Mouse (Mus musculus): ENCODE data around the gene Kcnk7. TPM values are rescaled to one million over a fixed set of nuclear protein-coding genes. Genes with fewer than 3 reads are reported as not detected.
A peak's percentile ranks its signal among the peaks of the same experiment; 100 is the strongest.

Kcnk7 gene
- polyA plus RNA-seq, 1 experiment from 2014 or later, result 0.14 TPM

GRCm38 (mm10) chr19:5740320-5741317 lies 36.5 kb downstream of the Kcnk7 start, which contains the start of gene Ltbp3:
Gene Ltbp3 (plus strand): TSS chr19:5740904.
- WGBS (ENCODE audit: insufficient replicate concordance), result 52% methylated on average over 13 of the region's 14 CpGs
- Histone ChIP-seq H3K27me3 (ENCODE audit: control insufficient read depth, insufficient read depth, low read depth, low read length) (peaks cover 76% of the 10 kb centered on the region), H3K36me3 (ENCODE audit: control insufficient read depth, insufficient read depth) (no peaks in the 10 kb centered on the region), H3K4me1 (ENCODE audit: control insufficient read depth, low read depth, low read length) (no peaks in the 10 kb centered on the region; the same call in 1 of the 2 replicates), H3K4me3 (ENCODE audit: low read depth, low read length) (peak within 1 kb of the TSS; percentile 41), H3K9me3 (replicated peaks; ENCODE audit: control insufficient read depth, low read length) (no peaks in the 10 kb centered on the region), H3K4me2 (ENCODE audit: low read depth, low read length) (peak within 1 kb of the TSS; percentile 53), H3K27ac (ENCODE audit: low read length) (no peak within 1 kb of the TSS), H3K9ac (ENCODE audit: low read depth, low read length) (no peak within 1 kb of the TSS; the same call in 1 of the 2 replicates)
- ATAC-seq (ENCODE audit: low read depth), result no peak

GRCm38 (mm10) chr19:5741641-5742240 lies 37.6 kb downstream of the Kcnk7 start:
- H3K27me3 ChIP-seq (ENCODE audit: control insufficient read depth, insufficient read depth, low read depth, low read length), result peaks cover 85% of the 10 kb centered on the region
- peaks cover 5% of the 10 kb centered on the region for H3K4me1 ChIP-seq (ENCODE audit: control insufficient read depth, low read depth, low read length)
- ATAC-seq (ENCODE audit: low read depth), result 0 out of 2 replicates have a peak, but pooled peaks have one; percentile 20
- H3K27ac ChIP-seq (ENCODE audit: low read length), result no peak overlapping the region
- H3K4me2 ChIP-seq (ENCODE audit: low read depth, low read length), result peak overlapping the region; percentile 53
- peak overlapping the region; percentile 41 for H3K4me3 ChIP-seq (ENCODE audit: low read depth, low read length)
- H3K36me3 ChIP-seq (ENCODE audit: control insufficient read depth, insufficient read depth), result no peaks in the 10 kb centered on the region
- H3K9ac ChIP-seq (ENCODE audit: low read depth, low read length), result peak overlapping the region; percentile 25
- H3K9me3 ChIP-seq (replicated peaks; ENCODE audit: control insufficient read depth, low read length), result no peaks in the 10 kb centered on the region
- under 1% methylated on average over 55 of the region's 55 CpGs for WGBS (ENCODE audit: insufficient replicate concordance)

GRCm38 (mm10) chr19:5742241-5742641 lies 38.1 kb downstream of the Kcnk7 start:
- H3K27ac ChIP-seq (ENCODE audit: low read length), result no peak overlapping the region

GRCm38 (mm10) chr19:5743576-5743975 lies 39.4 kb downstream of the Kcnk7 start:
- 32% methylated on average over 5 of the region's 5 CpGs for WGBS (ENCODE audit: insufficient replicate concordance)
- H3K36me3 ChIP-seq (ENCODE audit: control insufficient read depth, insufficient read depth), result no peaks in the 10 kb centered on the region
- H3K9ac ChIP-seq (ENCODE audit: low read depth, low read length), result no peak overlapping the region
- no peak overlapping the region for H3K4me3 ChIP-seq (ENCODE audit: low read depth, low read length)
- peaks cover 94% of the 10 kb centered on the region for H3K27me3 ChIP-seq (ENCODE audit: control insufficient read depth, insufficient read depth, low read depth, low read length)
- H3K4me1 ChIP-seq (ENCODE audit: control insufficient read depth, low read depth, low read length), result peaks cover 5% of the 10 kb centered on the region
- ATAC-seq (ENCODE audit: low read depth), result no peak
- H3K9me3 ChIP-seq (replicated peaks; ENCODE audit: control insufficient read depth, low read length), result no peaks in the 10 kb centered on the region
- no peak overlapping the region for H3K27ac ChIP-seq (ENCODE audit: low read length)
- no peak overlapping the region for H3K4me2 ChIP-seq (ENCODE audit: low read depth, low read length)

More at GRCm38 (mm10) chr19:5742241-5742641, 38.1 kb downstream of the Kcnk7 start:
- Histone ChIP-seq H3K4me1 (ENCODE audit: control insufficient read depth, low read depth, low read length) (peaks cover 5% of the 10 kb centered on the region), H3K9ac (ENCODE audit: low read depth, low read length) (peak overlapping the region; percentile 25), H3K4me2 (ENCODE audit: low read depth, low read length) (peak overlapping the region; percentile 53), H3K27me3 (ENCODE audit: control insufficient read depth, insufficient read depth, low read depth, low read length) (peaks cover 87% of the 10 kb centered on the region), H3K36me3 (ENCODE audit: control insufficient read depth, insufficient read depth) (no peaks in the 10 kb centered on the region), H3K4me3 (ENCODE audit: low read depth, low read length) (peak overlapping the region; percentile 41), H3K9me3 (replicated peaks; ENCODE audit: control insufficient read depth, low read length) (no peaks in the 10 kb centered on the region)
- no peak for ATAC-seq (ENCODE audit: low read depth)
- WGBS (ENCODE audit: insufficient replicate concordance), result 10% methylated on average over 30 of the region's 32 CpGs

GRCm38 (mm10) chr19:5745756-5746710 lies 41.9 kb downstream of the Kcnk7 start:
- H3K9ac ChIP-seq (ENCODE audit: low read depth, low read length), result no peak overlapping the region
- H3K4me1 ChIP-seq (ENCODE audit: control insufficient read depth, low read depth, low read length), result peaks cover 5% of the 10 kb centered on the region
- 10% methylated on average over 35 of the region's 36 CpGs for WGBS (ENCODE audit: insufficient replicate concordance)
- H3K36me3 ChIP-seq (ENCODE audit: control insufficient read depth, insufficient read depth), result no peaks in the 10 kb centered on the region
- H3K27me3 ChIP-seq (ENCODE audit: control insufficient read depth, insufficient read depth, low read depth, low read length), result peaks cover 96% of the 10 kb centered on the region
- no peak for ATAC-seq (ENCODE audit: low read depth)
- H3K4me3 ChIP-seq (ENCODE audit: low read depth, low read length), result no peak overlapping the region
- H3K27ac ChIP-seq (ENCODE audit: low read length), result no peak overlapping the region
- H3K9me3 ChIP-seq (replicated peaks; ENCODE audit: control insufficient read depth, low read length), result no peaks in the 10 kb centered on the region
- H3K4me2 ChIP-seq (ENCODE audit: low read depth, low read length), result 0 out of 2 replicates have a peak overlapping the region, but pooled peaks have one; percentile 26

GRCm38 (mm10) chr19:5746907-5747363 lies 42.8 kb downstream of the Kcnk7 start:
- ATAC-seq (ENCODE audit: low read depth), result peak; percentile 15; the same call in 1 of the 2 replicates
- Histone ChIP-seq H3K9me3 (replicated peaks; ENCODE audit: control insufficient read depth, low read length) (no peaks in the 10 kb centered on the region), H3K9ac (ENCODE audit: low read depth, low read length) (no peak overlapping the region), H3K27ac (ENCODE audit: low read length) (no peak overlapping the region), H3K36me3 (ENCODE audit: control insufficient read depth, insufficient read depth) (no peaks in the 10 kb centered on the region), H3K4me1 (ENCODE audit: control insufficient read depth, low read depth, low read length) (peaks cover 5% of the 10 kb centered on the region), H3K4me2 (ENCODE audit: low read depth, low read length) (no peak overlapping the region), H3K4me3 (ENCODE audit: low read depth, low read length) (no peak overlapping the region), H3K27me3 (ENCODE audit: control insufficient read depth, insufficient read depth, low read depth, low read length) (peaks cover 96% of the 10 kb centered on the region)
- 17% methylated on average over 12 of the region's 12 CpGs for WGBS (ENCODE audit: insufficient replicate concordance)

GRCm38 (mm10) chr19:5749476-5749875 lies 45.3 kb downstream of the Kcnk7 start:
- Histone ChIP-seq H3K27me3 (ENCODE audit: control insufficient read depth, insufficient read depth, low read depth, low read length) (peaks cover 91% of the 10 kb centered on the region), H3K27ac (ENCODE audit: low read length) (no peak overlapping the region), H3K9ac (ENCODE audit: low read depth, low read length) (no peak overlapping the region), H3K4me1 (ENCODE audit: control insufficient read depth, low read depth, low read length) (peaks cover 5% of the 10 kb centered on the region), H3K36me3 (ENCODE audit: control insufficient read depth, insufficient read depth) (no peaks in the 10 kb centered on the region), H3K4me2 (ENCODE audit: low read depth, low read length) (no peak overlapping the region), H3K9me3 (replicated peaks; ENCODE audit: control insufficient read depth, low read length) (no peaks in the 10 kb centered on the region), H3K4me3 (ENCODE audit: low read depth, low read length) (no peak overlapping the region)
- WGBS (ENCODE audit: insufficient replicate concordance), result 50% methylated on average over 6 of the region's 6 CpGs
- ATAC-seq (ENCODE audit: low read depth), result no peak

GRCm38 (mm10) chr19:5750951-5751350 lies 46.8 kb downstream of the Kcnk7 start:
- Histone ChIP-seq H3K27ac (ENCODE audit: low read length) (no peak overlapping the region), H3K27me3 (ENCODE audit: control insufficient read depth, insufficient read depth, low read depth, low read length) (peaks cover 86% of the 10 kb centered on the region), H3K36me3 (ENCODE audit: control insufficient read depth, insufficient read depth) (no peaks in the 10 kb centered on the region), H3K9ac (ENCODE audit: low read depth, low read length) (no peak overlapping the region), H3K9me3 (replicated peaks; ENCODE audit: control insufficient read depth, low read length) (no peaks in the 10 kb centered on the region), H3K4me3 (ENCODE audit: low read depth, low read length) (no peak overlapping the region), H3K4me1 (ENCODE audit: control insufficient read depth, low read depth, low read length) (peaks cover 2% of the 10 kb centered on the region; the same call in 1 of the 2 replicates), H3K4me2 (ENCODE audit: low read depth, low read length) (no peak overlapping the region)
- no peak for ATAC-seq (ENCODE audit: low read depth)
- 12% methylated on average over 22 of the region's 22 CpGs for WGBS (ENCODE audit: insufficient replicate concordance)

Data from liver, embryonic 16.5 days (tissue).